Mouse (Mus musculus): Measurements from ENCODE around the gene Gsk3b.

GRCm38 (mm10) chr16:38099325-38099724, 10.5 kb downstream of the Gsk3b start:
- no peak for TF ChIP-seq EP300 (IDR thresholded peaks at IDR 0.05; ENCODE audit: low read depth)
- no peak for TF ChIP-seq CTCF (IDR thresholded peaks at IDR 0.05; ENCODE audit: low read depth)

Data from liver, embryonic 14.5 days (tissue).